Mouse (Mus musculus): ENCODE data around the gene Tars2. TPM values are rescaled to one million over a fixed set of nuclear protein-coding genes. Genes with fewer than 3 reads are reported as not detected.
A peak's percentile ranks its signal among the peaks of the same experiment; 100 is the strongest.

Tars2 gene
- polyA plus RNA-seq, 1 experiment from 2014 or later: 49.2 TPM

GRCm38 (mm10) chr3:95704612-95705011, 55.4 kb downstream of the Tars2 start:
- ATAC-seq (replicated peaks): no peak
- Histone ChIP-seq H3K36me3 (replicated peaks) (no peaks in the 10 kb centered on the region), H3K4me1 (peaks cover 6% of the 10 kb centered on the region; the same call in 1 of the 2 replicates), H3K9ac (no peak overlapping the region), H3K4me2 (no peak overlapping the region), H3K27me3 (replicated peaks) (no peaks in the 10 kb centered on the region), H3K27ac (no peak overlapping the region), H3K9me3 (no peaks in the 10 kb centered on the region), H3K4me3 (no peak overlapping the region)
- 91% methylated on average over 4 of the region's 4 CpGs for WGBS

- Histone ChIP-seq H3K4me3 (no peak overlapping the region), H3K36me3 (replicated peaks) (no peaks in the 10 kb centered on the region), H3K9ac (no peak overlapping the region), H3K27ac (no peak overlapping the region), H3K4me2 (no peak overlapping the region), H3K9me3 (no peaks in the 10 kb centered on the region), H3K4me1 (peaks cover 6% of the 10 kb centered on the region; the same call in 1 of the 2 replicates), H3K27me3 (replicated peaks) (no peaks in the 10 kb centered on the region)
- no peak for ATAC-seq (replicated peaks)
- 94% methylated on average over 3 of the region's 3 CpGs for WGBS
These were observed 56.7 kb downstream of the Tars2 start for GRCm38 (mm10) chr3:95703276-95703675.

GRCm38 (mm10) chr3:95701877-95702540, 58.0 kb downstream of the Tars2 start:
- Histone ChIP-seq H3K4me3 (peak overlapping the region; percentile 15), H3K36me3 (replicated peaks) (no peaks in the 10 kb centered on the region), H3K4me2 (peak overlapping the region; percentile 38), H3K4me1 (peaks cover 6% of the 10 kb centered on the region; the same call in 1 of the 2 replicates), H3K9me3 (no peaks in the 10 kb centered on the region), H3K9ac (no peak overlapping the region), H3K27me3 (replicated peaks) (no peaks in the 10 kb centered on the region), H3K27ac (no peak overlapping the region)
- peak; percentile 56; the same call in 1 of the 2 replicates for ATAC-seq (replicated peaks)
- WGBS: 5% methylated on average over 24 of the region's 24 CpGs

- Histone ChIP-seq H3K36me3 (replicated peaks) (no peaks in the 10 kb centered on the region), H3K27ac (no peak overlapping the region), H3K4me3 (no peak overlapping the region), H3K4me2 (no peak overlapping the region), H3K27me3 (replicated peaks) (no peaks in the 10 kb centered on the region), H3K4me1 (peaks cover 6% of the 10 kb centered on the region; the same call in 1 of the 2 replicates), H3K9me3 (no peaks in the 10 kb centered on the region), H3K9ac (no peak overlapping the region)
- no peak for ATAC-seq (replicated peaks)
- 81% methylated on average over 2 of the region's 2 CpGs for WGBS
These were observed 58.9 kb downstream of the Tars2 start for GRCm38 (mm10) chr3:95701085-95701484.

- no peak overlapping the region for H3K4me3 ChIP-seq
- H3K27me3 ChIP-seq (replicated peaks): no peaks in the 10 kb centered on the region
- H3K4me1 ChIP-seq: peaks cover 6% of the 10 kb centered on the region; the same call in 1 of the 2 replicates
- H3K4me2 ChIP-seq: no peak overlapping the region
- no peaks in the 10 kb centered on the region for H3K9me3 ChIP-seq
- H3K27ac ChIP-seq: no peak overlapping the region
- no peak for ATAC-seq (replicated peaks)
- H3K36me3 ChIP-seq (replicated peaks): no peaks in the 10 kb centered on the region
- no peak overlapping the region for H3K9ac ChIP-seq
- WGBS: 59% methylated on average over 6 of the region's 6 CpGs
These were observed 59.7 kb downstream of the Tars2 start for GRCm38 (mm10) chr3:95700233-95700681.

GRCm38 (mm10) chr3:95698286-95698685, 61.7 kb downstream of the Tars2 start:
- no peak for ATAC-seq (replicated peaks)
- Histone ChIP-seq H3K27me3 (replicated peaks) (no peaks in the 10 kb centered on the region), H3K4me2 (no peak overlapping the region), H3K4me3 (no peak overlapping the region), H3K27ac (no peak overlapping the region), H3K9ac (no peak overlapping the region), H3K36me3 (replicated peaks) (no peaks in the 10 kb centered on the region), H3K9me3 (no peaks in the 10 kb centered on the region), H3K4me1 (peaks cover 6% of the 10 kb centered on the region; the same call in 1 of the 2 replicates)
- WGBS: 96% methylated on average over 4 of the region's 4 CpGs

GRCm38 (mm10) chr3:95696360-95696759, 63.6 kb downstream of the Tars2 start:
- H3K9me3 ChIP-seq: no peaks in the 10 kb centered on the region

GRCm38 (mm10) chr3:95695796-95696195, 64.2 kb downstream of the Tars2 start:
- Histone ChIP-seq H3K4me1 (no peaks in the 10 kb centered on the region), H3K36me3 (replicated peaks) (no peaks in the 10 kb centered on the region), H3K9me3 (no peaks in the 10 kb centered on the region), H3K4me2 (no peak overlapping the region), H3K9ac (no peak overlapping the region), H3K27ac (no peak overlapping the region), H3K4me3 (no peak overlapping the region), H3K27me3 (replicated peaks) (no peaks in the 10 kb centered on the region)
- WGBS: 35% methylated on average over 3 of the region's 3 CpGs
- no peak for ATAC-seq (replicated peaks)

More at GRCm38 (mm10) chr3:95696360-95696759, 63.6 kb downstream of the Tars2 start:
- no peak for ATAC-seq (replicated peaks)
- Histone ChIP-seq H3K36me3 (replicated peaks) (no peaks in the 10 kb centered on the region), H3K4me3 (no peak overlapping the region), H3K27me3 (replicated peaks) (no peaks in the 10 kb centered on the region), H3K4me2 (no peak overlapping the region), H3K9ac (no peak overlapping the region), H3K4me1 (no peaks in the 10 kb centered on the region), H3K27ac (no peak overlapping the region)
- 41% methylated on average over 7 of the region's 7 CpGs for whole genome bisulfite sequencing

- ATAC-seq (replicated peaks): no peak
- 91% methylated on average over 11 of the region's 11 CpGs for WGBS
- H3K4me2 ChIP-seq: no peak overlapping the region
These were observed 65.0 kb downstream of the Tars2 start for GRCm38 (mm10) chr3:95694808-95695703.

GRCm38 (mm10) chr3:95693821-95694807, 65.9 kb downstream of the Tars2 start:
- Histone ChIP-seq H3K4me1 (no peaks in the 10 kb centered on the region), H3K27me3 (replicated peaks) (no peaks in the 10 kb centered on the region), H3K36me3 (replicated peaks) (no peaks in the 10 kb centered on the region), H3K27ac (no peak overlapping the region), H3K9ac (no peak overlapping the region), H3K4me2 (no peak overlapping the region), H3K9me3 (no peaks in the 10 kb centered on the region), H3K4me3 (no peak overlapping the region)
- ATAC-seq (replicated peaks): no peak
- WGBS: 62% methylated on average over 11 of the region's 11 CpGs

More at GRCm38 (mm10) chr3:95694808-95695703, 65.0 kb downstream of the Tars2 start:
- H3K9ac ChIP-seq: no peak overlapping the region
- H3K27me3 ChIP-seq (replicated peaks): no peaks in the 10 kb centered on the region
- no peaks in the 10 kb centered on the region for H3K4me1 ChIP-seq
- no peaks in the 10 kb centered on the region for H3K36me3 ChIP-seq (replicated peaks)
- H3K4me3 ChIP-seq: no peak overlapping the region
- no peak overlapping the region for H3K27ac ChIP-seq
- no peaks in the 10 kb centered on the region for H3K9me3 ChIP-seq

- no peak overlapping the region for H3K9ac ChIP-seq
- no peaks in the 10 kb centered on the region for H3K36me3 ChIP-seq (replicated peaks)
- no peak overlapping the region for H3K4me2 ChIP-seq
- ATAC-seq (replicated peaks): no peak
- H3K4me1 ChIP-seq: peaks cover 6% of the 10 kb centered on the region
- no peak overlapping the region for H3K27ac ChIP-seq
- no peaks in the 10 kb centered on the region for H3K9me3 ChIP-seq
- H3K27me3 ChIP-seq (replicated peaks): no peaks in the 10 kb centered on the region
- H3K4me3 ChIP-seq: no peak overlapping the region
- 87% methylated on average over 6 of the region's 6 CpGs for WGBS
These were observed 67.3 kb downstream of the Tars2 start for GRCm38 (mm10) chr3:95692677-95693076.

All from midbrain, embryonic 15.5 days (tissue).